Mouse (Mus musculus) megakaryocyte, adult 5-6 weeks (primary cell): ENCODE measurements around the gene Svep1. TPM values are rescaled to one million over a fixed set of nuclear protein-coding genes. Genes with fewer than 3 reads are reported as not detected.

Source experiments
- ATAC-seq: 2 replicates; pipeline ENCODE4 v1.8.0; 2016; ENCODE audit warnings: mild to moderate bottlenecking, inconsistent platforms; ENCODE audit not compliant: poor library complexity, severe bottlenecking
- total RNA-seq, 2 experiments: library from RNA; stranded (forward) in 1 of 2; stranded (reverse) in 1 of 2; fragments of 153-499, 151-499 nt in 1 of 2; fragments of 221-1000, 200-1000 nt in 1 of 2; gene quantifications; 2 replicates each; pipeline versions ENCODE4 v1.2.3 to v1.2.4; 2015 to 2017

Gene Svep1
- total RNA-seq (2015), result 0.43 TPM in 1 of 2 replicates, not detected in the other
- total RNA-seq (2017), result 0.04 and 0.07 TPM in 2 replicates

- ATAC-seq, result peak; percentile 21; the same call in 1 of the 2 replicates
These were observed at the start of gene Svep1 for GRCm38 (mm10) chr4:58206115-58206945. TSS of gene Svep1 (minus strand) at chr4:58206859.

- peak; percentile 76 for ATAC-seq
These were observed 46.8 kb upstream of the Svep1 start for GRCm38 (mm10) chr4:58253410-58253809.

DNA sequence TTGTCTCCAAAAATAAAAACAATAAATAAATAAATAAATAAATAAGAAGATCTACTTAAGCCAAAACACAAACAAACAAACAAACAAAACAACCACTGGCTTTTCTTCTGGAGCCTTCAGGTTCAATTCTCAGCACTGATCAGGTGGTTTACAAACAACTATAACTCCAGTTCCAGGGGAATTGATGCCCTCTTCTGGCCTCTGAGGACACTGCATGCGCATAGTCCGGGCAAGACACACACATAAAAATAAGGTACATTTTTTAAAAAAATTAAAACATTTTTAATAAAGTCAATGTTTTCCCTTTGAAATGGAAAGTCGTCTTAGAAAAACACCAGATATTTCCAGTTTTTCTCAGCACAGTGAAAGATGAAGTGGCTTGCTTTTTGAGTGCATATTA lies 45.7 kb upstream of the Svep1 start:
- ATAC-seq, result no peak

GRCm38 (mm10) chr4:58245544-58245943 lies 38.9 kb upstream of the Svep1 start:
- no peak for ATAC-seq

- ATAC-seq, result peak; percentile 57
These were observed 33.8 kb upstream of the Svep1 start for GRCm38 (mm10) chr4:58240416-58240815.

DNA sequence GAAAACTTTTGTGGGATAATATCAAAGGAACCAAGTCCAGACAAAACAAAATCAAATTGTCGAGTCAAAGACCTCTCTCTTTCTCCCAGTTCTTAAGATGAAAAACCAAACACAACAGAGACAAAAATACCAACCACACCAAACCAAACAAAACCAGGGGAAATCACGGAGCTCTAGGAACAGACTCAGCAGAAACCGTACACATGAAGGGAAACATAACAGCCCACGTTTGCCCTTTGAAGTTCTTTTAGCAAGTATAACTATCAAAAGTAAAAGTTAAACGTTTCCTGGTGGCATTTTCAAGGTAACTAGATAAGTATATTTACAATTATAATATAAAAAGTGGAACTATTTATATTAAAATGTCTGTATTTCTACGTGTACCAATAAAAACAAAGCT lies 29.2 kb upstream of the Svep1 start:
- no peak for ATAC-seq

DNA sequence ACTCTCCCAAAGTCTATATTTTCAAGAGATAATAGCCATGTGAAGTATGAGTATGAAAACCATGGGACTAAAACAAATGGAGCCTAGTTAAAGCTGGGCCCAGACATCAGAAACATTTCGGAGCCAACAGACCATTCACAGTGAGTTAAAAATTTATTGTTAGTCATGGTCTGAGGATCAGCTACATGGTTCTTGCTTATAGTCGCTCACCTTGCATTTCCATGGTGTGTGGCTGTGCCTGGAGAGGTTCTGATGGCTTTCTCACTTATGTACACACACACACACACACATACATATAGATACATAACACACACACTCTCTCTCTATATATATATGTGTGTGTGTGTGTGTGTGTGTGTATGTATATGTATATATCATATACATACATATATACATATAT lies 16.8 kb upstream of the Svep1 start:
- ATAC-seq, result no peak

- ATAC-seq, result no peak
These were observed 4.7 kb upstream of the Svep1 start for GRCm38 (mm10) chr4:58211374-58211773.

DNA sequence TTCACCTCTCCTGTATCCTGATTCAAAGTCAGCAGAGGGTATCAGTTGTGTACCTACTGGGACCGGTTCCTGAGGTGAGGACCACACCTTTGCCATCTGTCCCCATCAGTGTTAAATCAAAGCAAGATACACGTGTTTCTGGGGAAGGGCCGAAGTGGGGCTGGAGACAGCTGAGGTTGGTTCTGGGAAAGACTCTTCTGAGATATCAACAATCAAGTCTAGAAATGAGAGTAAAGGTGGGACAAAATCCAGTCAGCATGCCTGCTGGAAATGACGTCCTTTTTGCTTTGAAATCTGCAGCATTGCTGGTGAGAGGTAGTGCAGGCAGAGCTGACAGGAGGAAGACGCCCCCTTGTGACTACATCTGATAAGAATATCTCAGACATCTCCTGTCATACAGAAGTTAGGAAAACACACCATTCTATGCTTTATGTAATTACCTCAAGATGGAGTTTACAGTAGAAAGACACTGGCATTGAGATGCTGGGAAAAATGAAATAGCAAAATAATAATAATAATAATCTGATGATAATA lies 4.0 kb upstream of the Svep1 start:
- no peak for ATAC-seq

DNA sequence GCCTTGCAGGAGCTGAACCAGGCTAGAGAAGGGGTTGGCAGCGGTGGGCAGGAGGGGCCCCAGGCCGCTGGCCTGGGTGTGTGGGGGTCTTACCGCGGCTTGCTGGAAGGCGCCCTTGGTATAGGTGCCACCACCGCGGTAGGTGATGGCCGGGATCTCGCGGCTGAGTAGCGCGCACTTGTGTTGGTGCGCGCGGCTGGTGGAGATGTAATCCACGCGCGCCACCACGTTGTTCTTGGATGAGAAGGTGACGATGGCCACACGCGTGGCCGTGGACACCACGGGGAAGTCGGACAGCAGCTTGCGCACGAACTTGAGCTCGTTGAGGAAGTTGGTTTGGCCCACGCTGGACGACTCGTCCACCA lies 927 bp downstream of the Svep1 start:
- 0 out of 2 replicates have a peak, but pooled peaks have one; percentile 21 for ATAC-seq

DNA sequence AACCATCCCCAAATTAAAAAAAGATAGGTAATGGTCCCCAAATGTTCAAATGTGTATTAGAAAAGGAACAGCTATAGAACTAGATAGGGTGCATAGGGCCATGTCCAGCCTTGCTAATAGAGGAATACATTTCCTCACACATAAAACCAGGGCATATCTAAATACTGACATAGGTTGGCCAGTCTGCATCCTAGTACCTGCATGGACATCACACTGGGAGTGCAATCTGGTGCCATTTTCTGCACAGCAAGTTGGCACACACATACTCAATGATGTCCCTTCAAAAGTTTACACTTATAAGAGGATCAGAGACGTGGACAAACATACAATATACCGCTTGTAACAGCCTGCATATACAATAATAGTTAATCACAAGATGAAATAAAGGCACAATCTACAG lies 5.0 kb downstream of the Svep1 start:
- no peak for ATAC-seq

- no peak for ATAC-seq
These were observed 5.8 kb downstream of the Svep1 start for GRCm38 (mm10) chr4:58200826-58201225.

DNA sequence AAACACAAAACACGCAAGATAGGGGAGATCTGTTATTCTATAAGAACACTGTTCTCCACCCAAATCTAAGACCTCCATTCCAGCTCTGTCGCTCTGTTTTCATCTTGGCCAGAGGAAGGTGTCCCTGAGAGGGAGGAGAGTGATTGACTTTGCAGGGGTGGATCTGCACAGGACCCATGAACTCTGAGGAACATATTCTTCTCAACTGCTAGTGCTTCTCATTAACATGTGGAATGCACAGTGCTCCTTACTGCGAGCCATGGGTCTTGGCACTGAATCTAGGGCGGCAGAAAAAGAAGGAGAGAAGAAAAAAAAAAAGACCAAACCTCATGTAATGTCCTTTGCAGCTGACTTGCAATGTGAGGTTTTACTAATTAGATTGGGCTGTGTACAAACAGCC lies 9.4 kb downstream of the Svep1 start:
- no peak for ATAC-seq

- no peak for ATAC-seq
These were observed 9.9 kb downstream of the Svep1 start for GRCm38 (mm10) chr4:58196795-58197194.

- ATAC-seq, result no peak
These were observed 10.7 kb downstream of the Svep1 start for GRCm38 (mm10) chr4:58195936-58196335.

- ATAC-seq, result no peak
These were observed 17.4 kb downstream of the Svep1 start for GRCm38 (mm10) chr4:58189281-58189680.

DNA sequence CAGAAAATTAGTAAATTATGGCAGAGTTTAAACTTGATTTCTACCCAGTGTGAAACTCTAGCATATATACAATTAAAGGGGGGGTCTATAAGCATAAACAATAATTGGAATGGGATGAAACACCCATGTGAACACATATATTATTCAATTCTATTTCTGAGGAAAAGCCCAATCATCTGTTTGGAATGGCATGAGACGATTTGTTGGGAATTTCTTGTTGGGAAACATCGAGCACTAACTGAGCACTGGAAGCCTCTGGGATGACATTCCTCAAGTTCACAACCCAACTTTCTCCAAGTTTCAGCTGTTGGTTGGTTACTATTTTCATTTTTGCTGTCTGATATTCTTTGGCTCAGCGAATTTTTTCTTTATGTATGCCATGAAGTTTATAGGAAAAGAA lies 21.3 kb downstream of the Svep1 start:
- ATAC-seq, result no peak

DNA sequence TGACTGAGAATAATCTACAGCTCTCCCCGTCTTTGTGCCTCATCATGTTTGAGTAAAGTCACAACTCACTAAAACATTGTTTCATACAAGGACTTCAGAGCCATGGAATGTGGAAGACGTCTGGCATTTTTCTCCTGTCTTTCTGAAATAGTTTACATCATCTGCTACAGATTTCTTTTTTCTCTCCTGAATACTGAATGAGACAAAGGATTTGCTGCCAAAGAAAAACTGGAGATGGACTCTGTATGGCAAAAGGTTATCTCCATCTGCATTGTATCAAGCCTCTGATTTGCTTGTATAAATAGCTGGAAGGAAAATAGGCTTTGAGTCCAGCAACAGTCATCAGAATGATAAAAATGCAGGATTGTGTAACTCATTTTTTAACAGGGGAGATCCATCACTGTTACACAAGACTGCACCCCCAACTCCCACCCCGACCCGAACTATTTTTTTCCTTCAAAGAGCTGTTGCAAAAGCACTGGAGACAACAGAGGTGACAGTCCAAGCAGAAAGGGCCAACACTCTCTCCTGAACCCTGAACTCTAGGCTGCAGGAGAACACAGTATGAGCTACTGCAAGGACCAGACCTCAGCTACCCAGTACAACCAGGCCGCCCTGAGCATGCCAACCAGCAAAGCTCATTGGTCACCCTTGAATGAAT lies 21.8 kb downstream of the Svep1 start:
- no peak for ATAC-seq

- ATAC-seq, result no peak
These were observed 22.8 kb downstream of the Svep1 start for GRCm38 (mm10) chr4:58183897-58184296.

GRCm38 (mm10) chr4:58178489-58178888 lies 28.2 kb downstream of the Svep1 start:
- no peak for ATAC-seq

- no peak for ATAC-seq
These were observed 29.4 kb downstream of the Svep1 start for GRCm38 (mm10) chr4:58177256-58177655.

GRCm38 (mm10) chr4:58174435-58174987 lies 32.1 kb downstream of the Svep1 start:
- no peak for ATAC-seq
